Mouse (Mus musculus): ENCODE results near the gene Gtf3c1. TPM values are rescaled to one million over a fixed set of nuclear protein-coding genes. Genes with fewer than 3 reads are reported as not detected.

The Gtf3c1 gene
- polyA plus RNA-seq, 1 experiment, result 92.7 TPM

DNA sequence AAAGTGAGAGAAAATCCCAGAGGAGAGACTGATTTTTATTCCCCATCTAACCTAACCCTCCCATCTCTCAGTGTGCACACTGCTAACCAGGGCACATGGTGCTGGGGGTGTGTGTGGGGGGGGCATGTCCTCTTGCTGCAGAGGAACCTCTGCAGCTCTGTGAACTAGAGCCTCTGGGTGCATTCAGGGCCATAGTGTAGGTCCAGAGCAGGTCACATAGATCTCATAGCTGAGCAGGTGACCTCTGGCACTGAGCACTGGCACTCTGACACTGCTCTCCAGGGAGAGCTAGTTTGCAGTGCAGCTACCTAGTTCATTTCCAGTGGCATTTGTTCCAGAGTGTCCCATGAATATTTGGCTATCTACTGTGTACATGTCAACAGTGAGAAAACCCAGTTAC is 24.1 kb upstream of the Gtf3c1 start:
- H3K27me3 ChIP-seq (ENCODE audit: control insufficient read depth, insufficient read depth, low read length, poor library complexity, severe bottlenecking), result no peaks in the 10 kb centered on the region
- H3K9ac ChIP-seq (ENCODE audit: low read depth, poor library complexity, severe bottlenecking), result no peak overlapping the region
- H3K36me3 ChIP-seq (ENCODE audit: control insufficient read depth, insufficient read depth, low read length, poor library complexity, severe bottlenecking), result no peaks in the 10 kb centered on the region
- no peaks in the 10 kb centered on the region for H3K9me3 ChIP-seq (replicated peaks; ENCODE audit: control insufficient read depth, insufficient read depth, low read length, poor library complexity, severe bottlenecking)
- no peak overlapping the region for H3K27ac ChIP-seq (ENCODE audit: insufficient read depth, low read length)
- TF ChIP-seq POLR2A (IDR thresholded peaks at IDR 0.05; ENCODE audit: insufficient read depth, low read length), result no peak
- TF ChIP-seq EP300 (IDR thresholded peaks at IDR 0.05; ENCODE audit: insufficient read depth, low read depth, low read length), result no peak
- TF ChIP-seq CTCF (IDR thresholded peaks at IDR 0.05; ENCODE audit: low read depth, low read length), result no peak
- H3K4me3 ChIP-seq (ENCODE audit: low read depth, low read length), result no peak overlapping the region
- no peaks in the 10 kb centered on the region for H3K4me1 ChIP-seq (ENCODE audit: control insufficient read depth, insufficient read depth, low read length)

DNA sequence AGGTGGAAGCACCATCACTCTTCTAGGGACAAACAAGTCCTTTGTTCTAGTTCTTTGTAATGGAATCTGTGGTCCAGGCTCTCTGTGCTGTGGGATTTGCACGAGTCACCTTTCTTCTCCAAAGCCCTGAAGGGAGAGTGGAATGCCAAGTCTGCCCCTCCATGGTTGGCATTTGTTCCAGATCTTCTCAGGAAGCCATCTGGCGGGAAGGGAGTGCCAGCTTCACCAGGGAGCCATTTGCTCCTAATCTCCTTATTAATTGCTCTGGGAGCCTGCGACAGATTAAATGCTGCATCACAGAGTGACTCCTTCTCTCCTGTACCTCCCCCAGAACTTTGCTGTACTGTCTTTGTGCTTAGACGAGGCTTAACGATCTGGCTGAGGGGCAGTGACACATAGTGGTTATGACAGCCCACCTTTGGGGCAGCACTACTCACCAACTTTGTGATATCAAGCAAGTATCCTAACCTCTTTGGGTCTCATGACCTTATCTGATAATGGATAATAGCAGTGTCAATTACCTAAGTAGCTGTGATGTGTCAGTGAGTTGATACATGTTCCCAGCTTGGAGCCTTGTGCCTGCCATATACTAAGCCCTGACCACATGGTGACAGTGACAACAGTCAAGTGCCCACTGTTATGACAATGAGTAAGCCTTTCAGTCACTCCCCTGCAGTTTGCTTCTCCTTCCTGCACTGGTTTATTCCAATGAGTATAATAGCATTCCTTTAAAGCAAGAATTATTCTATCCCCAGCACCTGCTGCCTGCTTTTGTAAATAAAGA is 15.8 kb upstream of the Gtf3c1 start:
- H3K27me3 ChIP-seq (ENCODE audit: control insufficient read depth, insufficient read depth, low read length, poor library complexity, severe bottlenecking), result no peaks in the 10 kb centered on the region
- no peak for TF ChIP-seq CTCF (IDR thresholded peaks at IDR 0.05; ENCODE audit: low read depth, low read length)
- no peak for TF ChIP-seq POLR2A (IDR thresholded peaks at IDR 0.05; ENCODE audit: insufficient read depth, low read length)
- TF ChIP-seq EP300 (IDR thresholded peaks at IDR 0.05; ENCODE audit: insufficient read depth, low read depth, low read length), result no peak
- peaks cover 2% of the 10 kb centered on the region for H3K4me1 ChIP-seq (ENCODE audit: control insufficient read depth, insufficient read depth, low read length)
- no peak overlapping the region for H3K4me3 ChIP-seq (ENCODE audit: low read depth, low read length)
- H3K9ac ChIP-seq (ENCODE audit: low read depth, poor library complexity, severe bottlenecking), result no peak overlapping the region
- H3K27ac ChIP-seq (ENCODE audit: insufficient read depth, low read length), result no peak overlapping the region
- H3K9me3 ChIP-seq (replicated peaks; ENCODE audit: control insufficient read depth, insufficient read depth, low read length, poor library complexity, severe bottlenecking), result no peaks in the 10 kb centered on the region
- no peaks in the 10 kb centered on the region for H3K36me3 ChIP-seq (ENCODE audit: control insufficient read depth, insufficient read depth, low read length, poor library complexity, severe bottlenecking)

DNA sequence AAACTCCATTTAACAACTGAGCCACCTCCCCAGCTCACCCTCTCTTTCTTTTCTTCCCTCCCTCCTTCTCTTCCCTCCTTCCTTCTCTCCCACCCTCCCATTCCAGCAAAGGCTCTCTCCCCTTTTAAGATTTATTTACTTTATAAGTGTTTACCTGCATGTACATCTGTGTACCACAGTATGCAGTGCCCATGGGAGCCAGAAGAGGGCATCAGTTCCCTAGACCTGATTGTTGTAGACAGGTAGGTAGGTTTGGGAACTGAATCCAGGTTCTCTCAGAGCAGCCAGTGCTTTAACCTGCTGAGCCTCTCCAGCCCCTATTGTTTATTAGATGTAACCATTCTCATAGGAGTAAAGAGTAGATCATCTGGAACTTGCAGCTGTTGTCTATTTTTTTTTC is 14.5 kb upstream of the Gtf3c1 start:
- Histone ChIP-seq H3K36me3 (ENCODE audit: control insufficient read depth, insufficient read depth, low read length, poor library complexity, severe bottlenecking) (no peaks in the 10 kb centered on the region), H3K9ac (ENCODE audit: low read depth, poor library complexity, severe bottlenecking) (no peak overlapping the region), H3K27me3 (ENCODE audit: control insufficient read depth, insufficient read depth, low read length, poor library complexity, severe bottlenecking) (no peaks in the 10 kb centered on the region), H3K4me3 (ENCODE audit: low read depth, low read length) (no peak overlapping the region), H3K9me3 (replicated peaks; ENCODE audit: control insufficient read depth, insufficient read depth, low read length, poor library complexity, severe bottlenecking) (no peaks in the 10 kb centered on the region), H3K4me1 (ENCODE audit: control insufficient read depth, insufficient read depth, low read length) (peaks cover 2% of the 10 kb centered on the region), H3K27ac (ENCODE audit: insufficient read depth, low read length) (no peak overlapping the region)
- TF ChIP-seq POLR2A (IDR thresholded peaks at IDR 0.05; ENCODE audit: insufficient read depth, low read length), result no peak
- TF ChIP-seq CTCF (IDR thresholded peaks at IDR 0.05; ENCODE audit: low read depth, low read length), result no peak
- no peak for TF ChIP-seq EP300 (IDR thresholded peaks at IDR 0.05; ENCODE audit: insufficient read depth, low read depth, low read length)

DNA sequence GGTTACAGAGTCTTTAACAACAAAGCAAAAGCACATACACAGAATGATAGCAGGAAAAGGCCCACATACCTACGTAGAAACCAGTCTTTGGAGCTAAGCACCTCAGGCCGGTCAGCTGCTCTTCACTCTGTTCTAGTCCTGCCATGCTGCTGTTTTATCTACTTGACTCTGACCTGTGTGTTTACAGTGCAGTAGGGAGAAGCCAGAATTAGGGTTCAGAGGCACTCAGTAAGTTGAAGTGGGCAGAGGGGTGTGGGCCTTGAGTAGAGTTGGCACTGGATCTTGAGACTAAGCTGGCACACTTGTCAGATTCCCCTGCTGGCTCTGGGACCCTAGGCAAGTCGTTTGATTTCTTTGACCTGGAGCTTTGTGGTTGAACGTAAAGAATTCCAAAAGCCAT is 13.5 kb upstream of the Gtf3c1 start:
- H3K9ac ChIP-seq (ENCODE audit: low read depth, poor library complexity, severe bottlenecking), result no peak overlapping the region

DNA sequence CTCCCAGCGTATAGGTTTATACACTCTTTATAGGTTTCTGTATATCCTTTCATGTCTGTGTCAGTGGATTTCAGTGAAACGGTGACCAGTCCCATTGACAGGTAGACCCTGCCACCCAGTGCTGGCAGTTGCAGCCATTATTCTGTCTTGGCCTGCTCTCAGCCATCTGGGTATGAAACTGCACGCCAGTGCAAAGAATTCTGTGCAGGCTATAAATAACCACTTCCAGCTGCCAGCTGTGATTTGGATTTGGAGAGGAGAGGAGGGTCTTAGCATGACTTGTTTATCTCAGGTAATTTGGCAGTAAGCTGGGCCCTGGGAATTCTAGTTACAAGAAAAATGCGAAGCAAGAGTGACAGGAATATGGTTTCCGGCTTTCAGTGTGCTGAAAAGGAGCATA is 12.8 kb upstream of the Gtf3c1 start:
- Histone ChIP-seq H3K4me1 (ENCODE audit: control insufficient read depth, insufficient read depth, low read length) (peaks cover 5% of the 10 kb centered on the region), H3K27me3 (ENCODE audit: control insufficient read depth, insufficient read depth, low read length, poor library complexity, severe bottlenecking) (no peaks in the 10 kb centered on the region), H3K36me3 (ENCODE audit: control insufficient read depth, insufficient read depth, low read length, poor library complexity, severe bottlenecking) (no peaks in the 10 kb centered on the region), H3K9ac (ENCODE audit: low read depth, poor library complexity, severe bottlenecking) (no peak overlapping the region), H3K9me3 (replicated peaks; ENCODE audit: control insufficient read depth, insufficient read depth, low read length, poor library complexity, severe bottlenecking) (no peaks in the 10 kb centered on the region), H3K4me3 (ENCODE audit: low read depth, low read length) (no peak overlapping the region), H3K27ac (ENCODE audit: insufficient read depth, low read length) (no peak overlapping the region)
- no peak for TF ChIP-seq EP300 (IDR thresholded peaks at IDR 0.05; ENCODE audit: insufficient read depth, low read depth, low read length)
- TF ChIP-seq CTCF (IDR thresholded peaks at IDR 0.05; ENCODE audit: low read depth, low read length), result no peak
- TF ChIP-seq POLR2A (IDR thresholded peaks at IDR 0.05; ENCODE audit: insufficient read depth, low read length), result no peak

More for the DNA sequence above, 13.5 kb upstream of the Gtf3c1 start:
- TF ChIP-seq CTCF (IDR thresholded peaks at IDR 0.05; ENCODE audit: low read depth, low read length) (no peak), EP300 (IDR thresholded peaks at IDR 0.05; ENCODE audit: insufficient read depth, low read depth, low read length) (no peak), POLR2A (IDR thresholded peaks at IDR 0.05; ENCODE audit: insufficient read depth, low read length) (no peak)
- Histone ChIP-seq H3K4me1 (ENCODE audit: control insufficient read depth, insufficient read depth, low read length) (peaks cover 5% of the 10 kb centered on the region), H3K27ac (ENCODE audit: insufficient read depth, low read length) (no peak overlapping the region), H3K4me3 (ENCODE audit: low read depth, low read length) (no peak overlapping the region), H3K9me3 (replicated peaks; ENCODE audit: control insufficient read depth, insufficient read depth, low read length, poor library complexity, severe bottlenecking) (no peaks in the 10 kb centered on the region), H3K36me3 (ENCODE audit: control insufficient read depth, insufficient read depth, low read length, poor library complexity, severe bottlenecking) (no peaks in the 10 kb centered on the region), H3K27me3 (ENCODE audit: control insufficient read depth, insufficient read depth, low read length, poor library complexity, severe bottlenecking) (no peaks in the 10 kb centered on the region)

DNA sequence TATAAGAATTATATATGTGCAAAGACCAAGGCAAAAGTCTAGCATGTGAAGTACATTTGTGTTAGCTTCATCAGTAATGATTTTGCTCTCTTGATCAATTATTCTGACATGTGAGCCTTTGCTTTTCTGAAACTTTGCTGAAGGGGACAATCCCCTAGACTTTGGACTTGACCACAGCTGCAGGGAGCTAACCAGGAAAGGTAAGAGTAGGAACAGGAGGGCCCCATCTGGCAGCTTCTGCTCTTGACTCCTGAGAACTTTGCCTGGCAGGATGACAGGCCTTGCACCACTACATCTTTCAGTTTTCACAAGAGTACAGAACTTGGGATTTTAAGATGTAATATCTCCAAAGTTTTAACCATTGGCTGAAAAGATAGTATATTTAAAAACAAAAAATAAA is 10.0 kb upstream of the Gtf3c1 start:
- TF ChIP-seq POLR2A (IDR thresholded peaks at IDR 0.05; ENCODE audit: insufficient read depth, low read length) (no peak), EP300 (IDR thresholded peaks at IDR 0.05; ENCODE audit: insufficient read depth, low read depth, low read length) (no peak), CTCF (IDR thresholded peaks at IDR 0.05; ENCODE audit: low read depth, low read length) (no peak)
- H3K4me3 ChIP-seq (ENCODE audit: low read depth, low read length), result no peak overlapping the region
- H3K4me1 ChIP-seq (ENCODE audit: control insufficient read depth, insufficient read depth, low read length), result peaks cover 3% of the 10 kb centered on the region
- H3K27me3 ChIP-seq (ENCODE audit: control insufficient read depth, insufficient read depth, low read length, poor library complexity, severe bottlenecking), result no peaks in the 10 kb centered on the region
- H3K9ac ChIP-seq (ENCODE audit: low read depth, poor library complexity, severe bottlenecking), result no peak overlapping the region
- H3K27ac ChIP-seq (ENCODE audit: insufficient read depth, low read length), result no peak overlapping the region
- H3K9me3 ChIP-seq (replicated peaks; ENCODE audit: control insufficient read depth, insufficient read depth, low read length, poor library complexity, severe bottlenecking), result no peaks in the 10 kb centered on the region
- H3K36me3 ChIP-seq (ENCODE audit: control insufficient read depth, insufficient read depth, low read length, poor library complexity, severe bottlenecking), result no peaks in the 10 kb centered on the region

Measured in ES-Bruce4 (cell line).